In genomic region chr15:80709593-80709992, GRCm38 (mm10) we compare ENCODE assay signal across 8 mouse cellular contexts. TPM values are rescaled to one million over a fixed set of nuclear protein-coding genes. Genes with fewer than 3 reads are reported as not detected.
DNase-seq lines count a peak whose midpoint lies in the region; ATAC-seq and TF ChIP-seq lines count a peak whose summit lies in the region.

No protein-coding gene starts in this region.

- H3K36me3 ChIP-seq in forebrain, embryonic 16.5 days (ENCODE audit: control insufficient read depth, insufficient read depth), result no peaks in the 10 kb centered on the region
- H3K36me3 ChIP-seq in kidney, adult 2 months (ENCODE audit: control insufficient read depth, insufficient read depth, low read length), result no peaks in the 10 kb centered on the region
- no peaks in the 10 kb centered on the region for H3K36me3 ChIP-seq in lung, embryonic 16.5 days (ENCODE audit: control insufficient read depth, insufficient read depth, low read length)

- WGBS in forebrain, embryonic 16.5 days, result 28% methylated on average over 6 of the region's 6 CpGs
- 21% methylated on average over 6 of the region's 6 CpGs for WGBS in kidney, adult 2 months
- WGBS in lung, embryonic 16.5 days, result 38% methylated on average over 6 of the region's 6 CpGs

- DNase-seq in heart, adult 18-20 months, result peak; percentile 79 to 82
- DNase-seq in heart, postnatal 25 days (ENCODE audit: low spot score), result no peak
- DNase-seq in NIH3T3 (ENCODE audit: low read depth), result peak; percentile 86
- peak; percentile 67 for DNase-seq in kidney, adult 2 months
- DNase-seq in thymus, postnatal 36 days, result no peak
- no peak for DNase-seq in spleen, adult 18-20 months

- H3K27ac ChIP-seq in forebrain, embryonic 16.5 days (ENCODE audit: low read length), result peak overlapping the region; percentile 24; the same call in 1 of the 2 replicates
- no peak overlapping the region; the same call in 1 of the 2 replicates for H3K27ac ChIP-seq in kidney, adult 2 months (ENCODE audit: insufficient read depth, low read depth, low read length)
- H3K27ac ChIP-seq in lung, embryonic 16.5 days (ENCODE audit: low read length), result peak overlapping the region; percentile 14; the same call in 1 of the 2 replicates

- no peak for TF ChIP-seq POLR2A in kidney, adult 2 months (IDR thresholded peaks at IDR 0.05; ENCODE audit: low read depth, low read length)

- no peak for ATAC-seq in forebrain, embryonic 16.5 days
- ATAC-seq in lung, embryonic 16.5 days (ENCODE audit: low read depth), result no peak

- TF ChIP-seq CTCF in kidney, adult 2 months (conservative IDR thresholded peaks at IDR 0.05; ENCODE audit: insufficient read depth, insufficient read length, low read depth, low read length), result peak; percentile 16; the same call in 1 of the 2 replicates

- H3K27me3 ChIP-seq in forebrain, embryonic 16.5 days (replicated peaks; ENCODE audit: control insufficient read depth, insufficient read depth, low read length), result no peaks in the 10 kb centered on the region
- no peaks in the 10 kb centered on the region for H3K27me3 ChIP-seq in kidney, adult 2 months (replicated peaks; ENCODE audit: control insufficient read depth, insufficient read depth, low read length)
- no peaks in the 10 kb centered on the region for H3K27me3 ChIP-seq in lung, embryonic 16.5 days (ENCODE audit: control insufficient read depth, insufficient read depth, low read depth, low read length)

- intact Hi-C loops in heart, postnatal 25 days (cut with DNase I), result loop anchor here (5.0 to 10.0 kb wide), 3 partner anchors 88 to 622 kb away; partner anchors contain the start of gene Mrtfa

- H3K9ac ChIP-seq in forebrain, embryonic 16.5 days (replicated peaks; ENCODE audit: low read depth, low read length), result no peak overlapping the region
- no peak overlapping the region for H3K9ac ChIP-seq in lung, embryonic 16.5 days (ENCODE audit: low read length)

- H3K4me1 ChIP-seq in forebrain, embryonic 16.5 days (replicated peaks; ENCODE audit: control insufficient read depth, insufficient read depth, low read length), result peaks cover 35% of the 10 kb centered on the region
- peaks cover 22% of the 10 kb centered on the region for H3K4me1 ChIP-seq in kidney, adult 2 months (ENCODE audit: control insufficient read depth, insufficient read depth, low read length)
- peaks cover 36% of the 10 kb centered on the region for H3K4me1 ChIP-seq in lung, embryonic 16.5 days (replicated peaks; ENCODE audit: control insufficient read depth, insufficient read depth, low read length)

- no peak overlapping the region for H3K4me2 ChIP-seq in forebrain, embryonic 16.5 days (ENCODE audit: low read length)
- no peak overlapping the region for H3K4me2 ChIP-seq in lung, embryonic 16.5 days (ENCODE audit: low read depth, low read length)

- no peaks in the 10 kb centered on the region for H3K9me3 ChIP-seq in forebrain, embryonic 16.5 days (ENCODE audit: control insufficient read depth, low read length)
- H3K9me3 ChIP-seq in lung, embryonic 16.5 days (ENCODE audit: control insufficient read depth, low read length), result no peaks in the 10 kb centered on the region

- no peak overlapping the region for H3K4me3 ChIP-seq in forebrain, embryonic 16.5 days (replicated peaks; ENCODE audit: low read length)
- H3K4me3 ChIP-seq in kidney, adult 2 months (ENCODE audit: insufficient read depth, low read depth, low read length), result no peak overlapping the region
- H3K4me3 ChIP-seq in lung, embryonic 16.5 days (ENCODE audit: low read length), result no peak overlapping the region

RNA-seq across cellular contexts. Expression of gene Tnrc6b, which starts 1.5 kb away (rescaled TPM):
- total RNA-seq in heart, adult 18-20 months (2021), result 10 to 100 TPM; 42.3 to 48.8 TPM
- 10 to 100 TPM; 48.4 to 53.0 TPM for total RNA-seq in heart, postnatal 25 days (2021)
- 30.2 and 41.6 TPM in 2 replicates for polyA plus RNA-seq in forebrain, embryonic 16.5 days (2015; fragmentation: Nextera tagmentation; extraction: Ambion mirVana)
- polyA plus RNA-seq in kidney, adult 2 months (2012; rRNA removed), result 12.1 and 14.2 TPM in 2 replicates
- 26.7 and 30.8 TPM in 2 replicates for polyA plus RNA-seq in lung, embryonic 16.5 days (2015; fragmentation: Nextera tagmentation; extraction: Ambion mirVana)

RNA-seq across cellular contexts. Expression of gene Fam83f, which starts 37.9 kb away (rescaled TPM):
- total RNA-seq in heart, adult 18-20 months (2021), result under 1 TPM in 1 of 2 experiments, not detected in 1; 0.18 TPM
- total RNA-seq in heart, postnatal 25 days (2021), result under 1 TPM in 1 of 2 experiments, not detected in 1; 0.08 TPM
- polyA plus RNA-seq in forebrain, embryonic 16.5 days (2015; fragmentation: Nextera tagmentation; extraction: Ambion mirVana), result 0.12 TPM in 1 of 2 replicates, not detected in the other
- polyA plus RNA-seq in kidney, adult 2 months (2012; rRNA removed), result 2.8 and 3.1 TPM in 2 replicates
- 1.3 and 1.5 TPM in 2 replicates for polyA plus RNA-seq in lung, embryonic 16.5 days (2015; fragmentation: Nextera tagmentation; extraction: Ambion mirVana)

Comparison
In these comparisons a context has a peak if more than half of its experiments do, and no peak if none do; other contexts are left out.
1. DNase-seq: peak in heart, adult 18-20 months (2 of 2), NIH3T3 (single experiment) and kidney, adult 2 months (single experiment); none in heart, postnatal 25 days (single experiment), thymus, postnatal 36 days (0 of 2) and spleen, adult 18-20 months (0 of 2).